Mouse (Mus musculus) CH12.LX (cell line): ENCODE data around the gene Tmem104. TPM values are rescaled to one million over a fixed set of nuclear protein-coding genes. Genes with fewer than 3 reads are reported as not detected.

Experiments used
- DNase-seq: peaks from one replicate; pipeline ENCODE4 v3.0.0-alpha.2; 2013; ENCODE audit errors: extremely low read depth
- H3K27ac ChIP-seq: 2 replicates; pipeline ENCODE4 v1.5.1; 2012; ENCODE audit warnings: low read depth, mild to moderate bottlenecking, control low read depth, moderate library complexity; ENCODE audit not compliant: insufficient read depth
- H3K27me3 ChIP-seq: replicated peaks from 2 replicates; pipeline ENCODE3; 2012; ENCODE audit warnings: inconsistent platforms
- H3K36me3 ChIP-seq, 2 experiments: replicated peaks in 1 of 2; 2 replicates each; pipeline versions ENCODE3 to v1.6.1; 2012; ENCODE audit warnings: inconsistent platforms in 1 of 2, low read length in 1 of 2, mild to moderate bottlenecking in 1 of 2, mixed read lengths in 1 of 2, moderate library complexity in 1 of 2; ENCODE audit not compliant: control insufficient read depth in 1 of 2, insufficient read depth in 1 of 2
- H3K4me1 ChIP-seq, 2 experiments: 2 replicates each; pipeline ENCODE4 v1.6.1; 2012; ENCODE audit warnings: inconsistent platforms in 1 of 2, moderate library complexity in 1 of 2; ENCODE audit not compliant: insufficient read depth in 2 of 2, control insufficient read depth in 1 of 2
- H3K4me2 ChIP-seq: 2 replicates; pipeline ENCODE4 v1.6.1; 2012; ENCODE audit warnings: low read depth, mild to moderate bottlenecking, control low read depth; ENCODE audit not compliant: poor library complexity, insufficient read depth, severe bottlenecking
- H3K4me3 ChIP-seq, 3 experiments: fragments of 150-350 bp in 1 of 3; sonication (generic) in 1 of 3; replicated peaks in 1 of 3; 2 replicates each; pipeline versions ENCODE3 to v1.5.1; 2011 to 2012; ENCODE audit warnings: low read depth in 2 of 3, low read length in 2 of 3, mild to moderate bottlenecking in 2 of 3, moderate library complexity in 2 of 3, control low read depth in 1 of 3, improper control_type of control experiment in 1 of 3, inconsistent platforms in 1 of 3, mixed read lengths in 1 of 3; ENCODE audit not compliant: poor library complexity in 1 of 3
- H3K79me2 ChIP-seq: replicated peaks from 2 replicates; pipeline ENCODE4 v1.6.1; 2012; ENCODE audit warnings: mild to moderate bottlenecking, moderate library complexity; ENCODE audit not compliant: control insufficient read depth, poor library complexity, insufficient read depth, severe bottlenecking; ENCODE audit errors: extremely low read depth
- H3K9ac ChIP-seq: 2 replicates; pipeline ENCODE4 v1.6.1; 2012; ENCODE audit warnings: low read depth, mild to moderate bottlenecking, control low read depth, moderate library complexity; ENCODE audit not compliant: insufficient read depth
- H3K9me3 ChIP-seq: replicated peaks from 2 replicates; pipeline ENCODE3; 2012; ENCODE audit warnings: low read length, inconsistent platforms, mixed read lengths
- BHLHE40 ChIP-seq: IDR thresholded peaks from 2 replicates; pipeline ENCODE4 v1.6.1; 2011; ENCODE audit warnings: mild to moderate bottlenecking, low read depth, low read length, improper control_type of control experiment
- CHD2 ChIP-seq: IDR thresholded peaks from 2 replicates; pipeline ENCODE4 v1.6.1; 2011; ENCODE audit warnings: low read length, improper control_type of control experiment
- E2F4 ChIP-seq: IDR thresholded peaks from 2 replicates; pipeline ENCODE4 v1.6.1; 2011; ENCODE audit warnings: low read depth, low read length, improper control_type of control experiment; ENCODE audit not compliant: insufficient replicate concordance
- EP300 ChIP-seq: IDR thresholded peaks from 2 replicates; pipeline ENCODE4 v1.6.1; 2011; ENCODE audit warnings: low read length, improper control_type of control experiment
- GABPA ChIP-seq: IDR thresholded peaks from 2 replicates; pipeline ENCODE4 v1.6.1; 2012; ENCODE audit warnings: low read depth, low read length, improper control_type of control experiment, inconsistent platforms; ENCODE audit not compliant: insufficient replicate concordance
- JUN ChIP-seq: IDR thresholded peaks from 2 replicates; pipeline ENCODE4 v1.6.1; 2011; ENCODE audit warnings: low read depth, mild to moderate bottlenecking, low read length, improper control_type of control experiment, moderate library complexity; ENCODE audit not compliant: insufficient read depth
- KAT2A ChIP-seq: IDR thresholded peaks from 2 replicates; pipeline ENCODE4 v1.6.1; 2012; ENCODE audit warnings: low read length, improper control_type of control experiment, inconsistent platforms; ENCODE audit not compliant: insufficient replicate concordance
- MAFK ChIP-seq: IDR thresholded peaks from 2 replicates; pipeline ENCODE4 v1.6.1; 2011; ENCODE audit warnings: low read length, improper control_type of control experiment; ENCODE audit not compliant: insufficient replicate concordance
- MAZ ChIP-seq: IDR thresholded peaks from 2 replicates; pipeline ENCODE4 v1.6.1; 2012; ENCODE audit warnings: low read depth, mild to moderate bottlenecking, inconsistent platforms, low read length, improper control_type of control experiment, moderate library complexity
- MXI1 ChIP-seq: IDR thresholded peaks from 2 replicates; pipeline ENCODE4 v1.6.1; 2011; ENCODE audit warnings: mild to moderate bottlenecking, low read depth, low read length, improper control_type of control experiment
- MYC ChIP-seq: IDR thresholded peaks from 2 replicates; pipeline ENCODE4 v1.6.1; 2011; ENCODE audit warnings: low read depth, mild to moderate bottlenecking, improper control_type of control experiment, low read length
- NELFE ChIP-seq: IDR thresholded peaks from 2 replicates; pipeline ENCODE4 v1.6.1; 2011; ENCODE audit warnings: low read depth, low read length, improper control_type of control experiment
- TBP ChIP-seq: conservative IDR thresholded peaks from 2 replicates; pipeline ENCODE4 v1.6.1; 2011; ENCODE audit warnings: low read depth, low read length, improper control_type of control experiment
- TCF12 ChIP-seq: IDR thresholded peaks from 2 replicates; pipeline ENCODE4 v1.6.1; 2014; ENCODE audit warnings: low read depth, mild to moderate bottlenecking, inconsistent platforms, low read length, improper control_type of control experiment
- UBTF ChIP-seq: IDR thresholded peaks from 2 replicates; pipeline ENCODE4 v1.6.1; 2012; ENCODE audit warnings: low read depth, mild to moderate bottlenecking, inconsistent platforms, low read length, improper control_type of control experiment, moderate library complexity
- USF1 ChIP-seq: IDR thresholded peaks from 2 replicates; pipeline ENCODE4 v1.6.1; 2014; ENCODE audit warnings: low read depth, mild to moderate bottlenecking, inconsistent platforms, low read length, improper control_type of control experiment
- ZC3H11A ChIP-seq: IDR thresholded peaks from 2 replicates; pipeline ENCODE4 v1.6.1; 2012; ENCODE audit warnings: low read depth, mild to moderate bottlenecking, inconsistent platforms, low read length, improper control_type of control experiment
- ZMIZ1 ChIP-seq: IDR thresholded peaks from 2 replicates; pipeline ENCODE4 v1.6.1; 2012; ENCODE audit warnings: low read depth, mild to moderate bottlenecking, inconsistent platforms, low read length, improper control_type of control experiment
- dilution Hi-C: fragments of 300-500 bp; cut with MboI; formaldehyde crosslinking; loops from 2 replicates; pipeline ENCODE4 v1.14.3; 2020; ENCODE audit warnings: low sequenced_read_pairs; ENCODE audit not compliant: extremely low pct_unique_long_range_greater_than_20kb, extremely low pct_ligation_motif_present
- in situ Hi-C: fragments of 300-500 bp; cut with MboI; formaldehyde crosslinking; loops from 3 replicates; pipeline ENCODE4 v1.14.3; 2019; ENCODE audit warnings: low sequenced_read_pairs, low pct_ligation_motif_present, low pct_unique_long_range_greater_than_20kb, mixed read lengths
- polyA plus RNA-seq: library from polyadenylated mRNA; unstranded; fragments of >175 nt; gene quantifications from 2 replicates; pipeline ENCODE4 v1.2.1, GENCODE M21; 2012; ENCODE audit warnings: low read depth; ENCODE audit not compliant: insufficient read length
- total RNA-seq, 2 experiments: library from RNA; depleted of rRNA; stranded (reverse); fragments of 300-350 nt in 1 of 2; fragments of >200 nt in 1 of 2; gene quantifications; 2 replicates each; pipeline ENCODE4 v1.2.3; 2012 to 2014

Tmem104 gene
- total and polyA plus RNA-seq, 3 experiments, result 3.5 to 16.1 (median 10.8) TPM

GRCm38 (mm10) chr11:115289885-115290284 lies 102.6 kb downstream of the Tmem104 start:
- dilution Hi-C loops, result no loop called here
- Histone ChIP-seq H3K9me3 (peaks cover 6% of the 10 kb centered on the region), H3K4me1 (no peaks in the 10 kb centered on the region), H3K27ac (no peak overlapping the region), H3K36me3 (no peaks in the 10 kb centered on the region), H3K4me3 (no peak overlapping the region), H3K9ac (no peak overlapping the region), H3K27me3 (peaks cover 34% of the 10 kb centered on the region), H3K4me2 (no peak overlapping the region), H3K79me2 (no peaks in the 10 kb centered on the region)
- DNase-seq, result no peak
- no peak for TF ChIP-seq E2F4
- TF ChIP-seq UBTF, result no peak
- no peak for TF ChIP-seq JUN
- no peak for TF ChIP-seq GABPA
- no peak for TF ChIP-seq MAZ
- TF ChIP-seq MXI1, result no peak
- no peak for TF ChIP-seq NELFE
- no peak for TF ChIP-seq BHLHE40
- no peak for TF ChIP-seq ZMIZ1
- in situ Hi-C loops, result no loop called here

- Histone ChIP-seq H3K4me2 (no peak overlapping the region), H3K9me3 (peaks cover 6% of the 10 kb centered on the region)
- TF ChIP-seq GABPA, result no peak
- TF ChIP-seq CHD2, result no peak
- TF ChIP-seq EP300, result no peak
- no peak for TF ChIP-seq ZC3H11A
- TF ChIP-seq TBP, result no peak
- TF ChIP-seq USF1, result no peak
- no peak for TF ChIP-seq UBTF
- TF ChIP-seq KAT2A, result no peak
- TF ChIP-seq MYC, result no peak
- no peak for TF ChIP-seq JUN
- no peak for TF ChIP-seq TCF12
- no peak for TF ChIP-seq MAFK
- TF ChIP-seq BHLHE40, result no peak
- TF ChIP-seq, all 38 proteins: peak for 0
- no peak overlapping the region for H3K27ac ChIP-seq
- no peaks in the 10 kb centered on the region for H3K36me3 ChIP-seq
- no peaks in the 10 kb centered on the region for H3K79me2 ChIP-seq
- dilution Hi-C loops, result no loop called here
- no peaks in the 10 kb centered on the region for H3K4me1 ChIP-seq
- in situ Hi-C loops, result no loop called here
- no peak overlapping the region for H3K4me3 ChIP-seq
- H3K27me3 ChIP-seq, result peaks cover 36% of the 10 kb centered on the region
- DNase-seq, result no peak
- H3K9ac ChIP-seq, result no peak overlapping the region
Measured at GRCm38 (mm10) chr11:115290314-115290713, 103.0 kb downstream of the Tmem104 start.
